Mouse (Mus musculus): ENCODE measurements around the gene Commd8. TPM values are rescaled to one million over a fixed set of nuclear protein-coding genes. Genes with fewer than 3 reads are reported as not detected.
A peak's percentile ranks its signal among the peaks of the same experiment; 100 is the strongest.

The Commd8 gene
- total and polyA plus RNA-seq, 2 experiments = 2.3 to 13.8 TPM

GRCm38 (mm10) chr5:72195442-72195841 is 27.5 kb upstream of the Commd8 start:
- Histone ChIP-seq H3K9ac (ENCODE audit: low read depth, low read length) (no peak overlapping the region), H3K79me2 (ENCODE audit: control insufficient read depth, insufficient read depth, low read length) (no peaks in the 10 kb centered on the region), H3K27me3 (ENCODE audit: control insufficient read depth, insufficient read depth, low read length) (no peaks in the 10 kb centered on the region), H3K4me3 (ENCODE audit: insufficient read depth, low read depth, low read length) (no peak overlapping the region), H3K4me1 (ENCODE audit: control insufficient read depth, insufficient read depth, low read length) (no peaks in the 10 kb centered on the region), H3K36me3 (ENCODE audit: control insufficient read depth, insufficient read depth, low read length) (no peaks in the 10 kb centered on the region), H3K27ac (replicated peaks; ENCODE audit: insufficient read depth, low read depth, low read length) (no peak overlapping the region)
- DNase-seq (ENCODE audit: extremely low read depth, low read depth, low spot score) = no peak
- TF ChIP-seq POLR2A (IDR thresholded peaks at IDR 0.05; ENCODE audit: extremely low read depth, insufficient read depth, low read length) (no peak), CTCF (IDR thresholded peaks at IDR 0.05; ENCODE audit: low read depth, low read length) (no peak)
- WGBS = 89% methylated on average over 1 of the region's 1 CpGs

GRCm38 (mm10) chr5:72191932-72192331 is 23.9 kb upstream of the Commd8 start:
- H3K4me1 ChIP-seq (ENCODE audit: control insufficient read depth, insufficient read depth, low read length) = no peaks in the 10 kb centered on the region
- no peak for DNase-seq (ENCODE audit: extremely low read depth, low read depth, low spot score)
- 86% methylated on average over 5 of the region's 5 CpGs for WGBS

GRCm38 (mm10) chr5:72191154-72191553 is 23.2 kb upstream of the Commd8 start:
- WGBS = 87% methylated on average over 7 of the region's 7 CpGs
- no peak for DNase-seq (ENCODE audit: extremely low read depth, low read depth, low spot score)
- Histone ChIP-seq H3K36me3 (ENCODE audit: control insufficient read depth, insufficient read depth, low read length) (no peaks in the 10 kb centered on the region), H3K4me1 (ENCODE audit: control insufficient read depth, insufficient read depth, low read length) (no peaks in the 10 kb centered on the region), H3K9ac (ENCODE audit: low read depth, low read length) (no peak overlapping the region), H3K79me2 (ENCODE audit: control insufficient read depth, insufficient read depth, low read length) (no peaks in the 10 kb centered on the region), H3K4me3 (ENCODE audit: insufficient read depth, low read depth, low read length) (no peak overlapping the region), H3K27me3 (ENCODE audit: control insufficient read depth, insufficient read depth, low read length) (no peaks in the 10 kb centered on the region), H3K27ac (replicated peaks; ENCODE audit: insufficient read depth, low read depth, low read length) (no peak overlapping the region)
- TF ChIP-seq POLR2A (IDR thresholded peaks at IDR 0.05; ENCODE audit: extremely low read depth, insufficient read depth, low read length) (no peak), CTCF (IDR thresholded peaks at IDR 0.05; ENCODE audit: low read depth, low read length) (no peak)

More at GRCm38 (mm10) chr5:72191932-72192331, 23.9 kb upstream of the Commd8 start:
- no peak overlapping the region for H3K4me3 ChIP-seq (ENCODE audit: insufficient read depth, low read depth, low read length)
- no peaks in the 10 kb centered on the region for H3K27me3 ChIP-seq (ENCODE audit: control insufficient read depth, insufficient read depth, low read length)
- no peak for TF ChIP-seq CTCF (IDR thresholded peaks at IDR 0.05; ENCODE audit: low read depth, low read length)
- no peak for TF ChIP-seq POLR2A (IDR thresholded peaks at IDR 0.05; ENCODE audit: extremely low read depth, insufficient read depth, low read length)
- H3K79me2 ChIP-seq (ENCODE audit: control insufficient read depth, insufficient read depth, low read length) = no peaks in the 10 kb centered on the region
- no peaks in the 10 kb centered on the region for H3K36me3 ChIP-seq (ENCODE audit: control insufficient read depth, insufficient read depth, low read length)
- H3K9ac ChIP-seq (ENCODE audit: low read depth, low read length) = no peak overlapping the region
- no peak overlapping the region for H3K27ac ChIP-seq (replicated peaks; ENCODE audit: insufficient read depth, low read depth, low read length)

GRCm38 (mm10) chr5:72184437-72185100 is 16.6 kb upstream of the Commd8 start:
- peak overlapping the region; percentile 36; the same call in 1 of the 2 replicates for H3K27ac ChIP-seq (replicated peaks; ENCODE audit: insufficient read depth, low read depth, low read length)
- no peaks in the 10 kb centered on the region for H3K36me3 ChIP-seq (ENCODE audit: control insufficient read depth, insufficient read depth, low read length)
- no peaks in the 10 kb centered on the region for H3K79me2 ChIP-seq (ENCODE audit: control insufficient read depth, insufficient read depth, low read length)
- H3K4me3 ChIP-seq (ENCODE audit: insufficient read depth, low read depth, low read length) = no peak overlapping the region
- H3K4me1 ChIP-seq (ENCODE audit: control insufficient read depth, insufficient read depth, low read length) = no peaks in the 10 kb centered on the region
- no peak for TF ChIP-seq POLR2A (IDR thresholded peaks at IDR 0.05; ENCODE audit: extremely low read depth, insufficient read depth, low read length)
- no peak for TF ChIP-seq CTCF (IDR thresholded peaks at IDR 0.05; ENCODE audit: low read depth, low read length)
- no peaks in the 10 kb centered on the region for H3K27me3 ChIP-seq (ENCODE audit: control insufficient read depth, insufficient read depth, low read length)
- H3K9ac ChIP-seq (ENCODE audit: low read depth, low read length) = no peak overlapping the region
- DNase-seq (ENCODE audit: extremely low read depth, low read depth, low spot score) = no peak
- 84% methylated on average over 13 of the region's 13 CpGs for WGBS

- no peak overlapping the region for H3K4me3 ChIP-seq (ENCODE audit: insufficient read depth, low read depth, low read length)
- no peaks in the 10 kb centered on the region for H3K36me3 ChIP-seq (ENCODE audit: control insufficient read depth, insufficient read depth, low read length)
- no peak for TF ChIP-seq CTCF (IDR thresholded peaks at IDR 0.05; ENCODE audit: low read depth, low read length)
- TF ChIP-seq POLR2A (IDR thresholded peaks at IDR 0.05; ENCODE audit: extremely low read depth, insufficient read depth, low read length) = no peak
- H3K4me1 ChIP-seq (ENCODE audit: control insufficient read depth, insufficient read depth, low read length) = no peaks in the 10 kb centered on the region
- no peak overlapping the region for H3K27ac ChIP-seq (replicated peaks; ENCODE audit: insufficient read depth, low read depth, low read length)
- peak; percentile 40 for DNase-seq (ENCODE audit: extremely low read depth, low read depth, low spot score)
- H3K27me3 ChIP-seq (ENCODE audit: control insufficient read depth, insufficient read depth, low read length) = no peaks in the 10 kb centered on the region
- WGBS = 83% methylated on average over 6 of the region's 6 CpGs
- H3K79me2 ChIP-seq (ENCODE audit: control insufficient read depth, insufficient read depth, low read length) = no peaks in the 10 kb centered on the region
- no peak overlapping the region for H3K9ac ChIP-seq (ENCODE audit: low read depth, low read length)
Measured at GRCm38 (mm10) chr5:72183929-72184328, 15.9 kb upstream of the Commd8 start.

- H3K4me1 ChIP-seq (ENCODE audit: control insufficient read depth, insufficient read depth, low read length) = no peaks in the 10 kb centered on the region
- DNase-seq (ENCODE audit: extremely low read depth, low read depth, low spot score) = no peak
- WGBS = 84% methylated on average over 4 of the region's 4 CpGs
- no peaks in the 10 kb centered on the region for H3K27me3 ChIP-seq (ENCODE audit: control insufficient read depth, insufficient read depth, low read length)
- no peak for TF ChIP-seq CTCF (IDR thresholded peaks at IDR 0.05; ENCODE audit: low read depth, low read length)
- no peak for TF ChIP-seq POLR2A (IDR thresholded peaks at IDR 0.05; ENCODE audit: extremely low read depth, insufficient read depth, low read length)
- no peak overlapping the region for H3K4me3 ChIP-seq (ENCODE audit: insufficient read depth, low read depth, low read length)
- no peaks in the 10 kb centered on the region for H3K79me2 ChIP-seq (ENCODE audit: control insufficient read depth, insufficient read depth, low read length)
- no peak overlapping the region for H3K27ac ChIP-seq (replicated peaks; ENCODE audit: insufficient read depth, low read depth, low read length)
- H3K9ac ChIP-seq (ENCODE audit: low read depth, low read length) = no peak overlapping the region
- no peaks in the 10 kb centered on the region for H3K36me3 ChIP-seq (ENCODE audit: control insufficient read depth, insufficient read depth, low read length)
Measured at GRCm38 (mm10) chr5:72182804-72183203, 14.8 kb upstream of the Commd8 start.

All from liver, adult 2 months (tissue).